Mouse (Mus musculus): Measurements from ENCODE around the gene Pcbp4. TPM values are rescaled to one million over a fixed set of nuclear protein-coding genes. Genes with fewer than 3 reads are reported as not detected.

Pcbp4 gene
- polyA plus RNA-seq, 1 experiment = 19.2 TPM

DNA sequence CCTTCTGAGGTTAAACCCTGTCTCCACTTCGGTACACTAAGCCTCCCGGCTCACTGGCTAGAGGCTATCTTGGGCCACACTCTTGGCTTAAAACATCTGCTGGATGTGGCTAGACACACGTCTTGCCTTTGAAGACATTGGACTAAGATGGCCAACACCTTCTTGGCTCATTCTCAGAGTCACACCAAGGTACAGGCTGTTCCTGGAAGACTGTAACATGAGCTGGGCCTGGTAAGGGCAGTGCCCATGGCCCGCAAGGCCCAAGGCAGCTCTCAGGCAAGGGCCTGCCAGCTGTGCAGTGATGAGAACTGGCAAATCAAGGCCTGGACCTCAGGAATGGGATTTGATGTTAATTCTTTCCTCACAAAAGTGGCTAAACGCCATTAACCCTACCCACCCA is 39.5 kb upstream of the Pcbp4 start:
- no peak for TF ChIP-seq CTCF (IDR thresholded peaks at IDR 0.05; ENCODE audit: control insufficient read depth, insufficient read depth, low read length)
- no peak for TF ChIP-seq POLR2A (IDR thresholded peaks at IDR 0.05; ENCODE audit: borderline replicate concordance, control insufficient read depth, low read depth, low read length)
- no peak overlapping the region for H3K27ac ChIP-seq (ENCODE audit: control insufficient read depth, insufficient read depth, low read depth, low read length, poor library complexity)
- no peak overlapping the region for H3K4me3 ChIP-seq (replicated peaks; ENCODE audit: control insufficient read depth, low read depth, low read length)
- peaks cover 6% of the 10 kb centered on the region for H3K4me1 ChIP-seq (ENCODE audit: control insufficient read depth, insufficient read depth, low read length)
- WGBS = 85% methylated on average over 5 of the region's 5 CpGs

DNA sequence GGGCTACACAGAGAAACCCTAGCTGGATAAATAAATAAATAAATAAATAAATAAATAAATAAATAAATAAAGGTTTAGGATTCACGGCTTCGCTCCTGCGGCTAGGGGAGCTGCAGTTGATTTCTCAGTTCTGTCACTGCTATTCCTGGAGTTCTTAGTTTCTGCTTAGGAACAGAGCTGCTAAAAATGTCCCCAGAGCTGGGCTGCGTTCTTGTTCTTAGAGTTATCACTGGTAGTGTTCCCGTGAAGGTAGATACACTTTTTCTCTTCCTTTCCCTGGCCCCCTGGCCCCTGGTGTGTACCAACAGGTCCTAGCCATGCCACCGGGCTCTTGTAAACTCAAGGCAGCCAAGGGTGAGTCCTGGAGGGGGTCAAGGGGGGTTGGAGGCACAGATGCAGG is 36.3 kb upstream of the Pcbp4 start:
- Histone ChIP-seq H3K4me1 (ENCODE audit: control insufficient read depth, insufficient read depth, low read length) (peaks cover 1% of the 10 kb centered on the region; the same call in 1 of the 2 replicates), H3K4me3 (replicated peaks; ENCODE audit: control insufficient read depth, low read depth, low read length) (no peak overlapping the region), H3K27ac (ENCODE audit: control insufficient read depth, insufficient read depth, low read depth, low read length, poor library complexity) (no peak overlapping the region)
- 82% methylated on average over 6 of the region's 6 CpGs for WGBS
- TF ChIP-seq CTCF (IDR thresholded peaks at IDR 0.05; ENCODE audit: control insufficient read depth, insufficient read depth, low read length) (no peak), POLR2A (IDR thresholded peaks at IDR 0.05; ENCODE audit: borderline replicate concordance, control insufficient read depth, low read depth, low read length) (no peak)

GRCm38 (mm10) chr9:106417841-106418625 is 35.1 kb upstream of the Pcbp4 start:
- TF ChIP-seq POLR2A (IDR thresholded peaks at IDR 0.05; ENCODE audit: borderline replicate concordance, control insufficient read depth, low read depth, low read length) (no peak), CTCF (IDR thresholded peaks at IDR 0.05; ENCODE audit: control insufficient read depth, insufficient read depth, low read length) (no peak)
- no peak overlapping the region for H3K27ac ChIP-seq (ENCODE audit: control insufficient read depth, insufficient read depth, low read depth, low read length, poor library complexity)
- H3K4me3 ChIP-seq (replicated peaks; ENCODE audit: control insufficient read depth, low read depth, low read length) = no peak overlapping the region
- no peaks in the 10 kb centered on the region for H3K4me1 ChIP-seq (ENCODE audit: control insufficient read depth, insufficient read depth, low read length)
- 17% methylated on average over 29 of the region's 29 CpGs for WGBS

DNA sequence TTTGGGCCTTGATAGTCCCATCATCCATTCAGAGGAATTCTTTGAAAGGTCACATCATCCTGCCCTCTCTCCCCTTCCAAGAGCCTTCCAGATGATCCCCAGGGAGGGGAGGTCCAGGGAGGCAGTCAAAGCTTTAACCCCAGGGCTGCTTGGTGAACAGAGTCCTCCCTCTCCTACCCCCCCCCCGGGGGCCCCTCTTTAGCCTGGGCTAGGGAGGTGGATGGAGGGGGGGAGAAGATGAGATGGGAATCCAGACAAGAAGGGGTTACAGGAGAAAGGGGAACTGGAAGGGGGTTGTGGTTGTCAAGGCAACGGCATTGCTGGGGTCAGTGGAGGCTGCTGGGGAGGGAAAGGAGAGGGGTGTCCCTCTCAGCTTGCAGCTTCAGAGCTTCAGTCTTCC is 32.5 kb upstream of the Pcbp4 start:
- no peak overlapping the region for H3K27ac ChIP-seq (ENCODE audit: control insufficient read depth, insufficient read depth, low read depth, low read length, poor library complexity)
- no peaks in the 10 kb centered on the region for H3K4me1 ChIP-seq (ENCODE audit: control insufficient read depth, insufficient read depth, low read length)
- WGBS = 2% methylated on average over 2 of the region's 2 CpGs
- TF ChIP-seq POLR2A (IDR thresholded peaks at IDR 0.05; ENCODE audit: borderline replicate concordance, control insufficient read depth, low read depth, low read length) (no peak), CTCF (IDR thresholded peaks at IDR 0.05; ENCODE audit: control insufficient read depth, insufficient read depth, low read length) (no peak)
- no peak overlapping the region for H3K4me3 ChIP-seq (replicated peaks; ENCODE audit: control insufficient read depth, low read depth, low read length)

DNA sequence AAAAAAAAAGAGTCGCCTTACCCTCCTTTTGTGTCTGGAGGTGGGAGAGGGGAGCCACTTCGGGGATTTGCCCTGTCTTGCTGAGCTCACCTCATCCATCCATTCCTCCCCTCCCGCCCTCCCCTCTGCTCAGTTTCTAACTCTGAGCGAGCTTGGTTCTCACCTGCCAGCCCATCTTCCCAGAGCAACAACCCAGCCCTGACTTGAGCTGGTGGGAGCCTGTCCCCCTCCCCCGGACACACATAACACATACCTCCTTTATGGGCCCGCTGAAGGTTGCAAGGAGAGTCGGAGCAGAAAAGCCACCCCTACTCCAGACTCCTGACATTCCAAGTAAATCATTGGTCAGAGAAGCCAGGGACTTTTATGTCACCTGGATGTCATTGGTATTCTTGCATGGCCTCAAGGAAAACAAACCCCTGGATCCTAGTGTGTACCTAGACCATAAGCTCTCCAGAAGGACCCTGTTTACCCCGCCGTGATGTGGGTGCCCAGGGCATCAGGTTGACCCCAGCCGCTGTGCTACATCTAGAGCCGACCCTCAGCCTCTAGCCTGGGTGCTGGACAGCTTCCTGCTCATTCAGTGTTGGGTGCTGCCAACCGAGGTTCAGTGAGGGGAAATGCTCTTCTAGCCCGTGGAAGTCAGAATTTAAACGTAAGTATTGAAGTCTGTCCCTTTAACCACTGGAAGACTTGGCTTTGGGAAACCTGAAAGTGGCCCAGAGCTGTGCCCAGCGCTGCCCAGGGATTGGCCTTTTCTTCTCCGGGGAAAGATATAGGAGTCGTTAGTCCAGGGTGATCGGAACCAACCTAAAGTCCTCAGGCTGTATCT is 31.8 kb upstream of the Pcbp4 start:
- Histone ChIP-seq H3K27ac (ENCODE audit: control insufficient read depth, insufficient read depth, low read depth, low read length, poor library complexity) (no peak overlapping the region), H3K4me1 (ENCODE audit: control insufficient read depth, insufficient read depth, low read length) (no peaks in the 10 kb centered on the region), H3K4me3 (replicated peaks; ENCODE audit: control insufficient read depth, low read depth, low read length) (no peak overlapping the region)
- no peak for TF ChIP-seq CTCF (IDR thresholded peaks at IDR 0.05; ENCODE audit: control insufficient read depth, insufficient read depth, low read length)
- no peak for TF ChIP-seq POLR2A (IDR thresholded peaks at IDR 0.05; ENCODE audit: borderline replicate concordance, control insufficient read depth, low read depth, low read length)
- WGBS = 13% methylated on average over 18 of the region's 18 CpGs

- TF ChIP-seq POLR2A (IDR thresholded peaks at IDR 0.05; ENCODE audit: borderline replicate concordance, control insufficient read depth, low read depth, low read length) (no peak), CTCF (IDR thresholded peaks at IDR 0.05; ENCODE audit: control insufficient read depth, insufficient read depth, low read length) (peak; percentile 94)
- 0% methylated on average over 3 of the region's 3 CpGs for WGBS
- Histone ChIP-seq H3K27ac (ENCODE audit: control insufficient read depth, insufficient read depth, low read depth, low read length, poor library complexity) (no peak overlapping the region), H3K4me1 (ENCODE audit: control insufficient read depth, insufficient read depth, low read length) (no peaks in the 10 kb centered on the region), H3K4me3 (replicated peaks; ENCODE audit: control insufficient read depth, low read depth, low read length) (no peak overlapping the region)
These were observed 31.3 kb upstream of the Pcbp4 start for GRCm38 (mm10) chr9:106421865-106422160.

DNA sequence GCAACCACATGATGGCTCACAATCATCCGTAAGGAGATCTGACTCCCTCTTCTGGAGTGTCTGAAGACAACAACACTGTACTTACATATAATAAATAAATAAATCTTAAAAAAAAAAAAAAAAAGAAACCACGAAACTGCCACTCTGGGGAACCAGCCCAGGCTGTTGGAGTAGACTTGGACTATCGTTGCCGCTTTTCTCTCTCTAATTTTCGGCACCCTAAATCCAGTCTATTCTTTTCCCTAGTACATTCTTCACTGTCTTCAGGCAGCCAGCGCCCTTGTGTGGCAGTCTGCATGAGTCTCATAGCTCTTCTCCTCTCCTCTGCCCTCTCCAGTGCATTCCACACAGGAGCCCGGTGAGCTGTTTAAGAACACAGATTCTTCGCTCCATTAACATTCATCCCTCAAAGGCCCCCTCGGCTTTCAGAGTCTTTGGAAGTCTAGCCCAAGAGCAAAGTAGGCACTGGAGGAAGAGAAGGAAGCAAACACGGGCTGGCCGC is 24.3 kb upstream of the Pcbp4 start:
- H3K4me3 ChIP-seq (replicated peaks; ENCODE audit: control insufficient read depth, low read depth, low read length) = peak overlapping the region; percentile 73
- H3K4me1 ChIP-seq (ENCODE audit: control insufficient read depth, insufficient read depth, low read length) = no peaks in the 10 kb centered on the region; the same call in 1 of the 2 replicates
- TF ChIP-seq CTCF (IDR thresholded peaks at IDR 0.05; ENCODE audit: control insufficient read depth, insufficient read depth, low read length) (no peak), POLR2A (IDR thresholded peaks at IDR 0.05; ENCODE audit: borderline replicate concordance, control insufficient read depth, low read depth, low read length) (no peak)
- H3K27ac ChIP-seq (ENCODE audit: control insufficient read depth, insufficient read depth, low read depth, low read length, poor library complexity) = peak overlapping the region; percentile 53
- WGBS = 4% methylated on average over 11 of the region's 11 CpGs
